Mouse (Mus musculus) frontal cortex, postnatal 10 days (tissue): ENCODE measurements at regions not wholly inside any gene's neighbourhood (a gene's known extent, or its start where the extent isn't known, plus 50 kb on each side); places are given as distances from the start of the nearest gene placed in this dataset.

Source experiments
- DNase-seq, 2 experiments: peaks; one replicate each; pipeline ENCODE4 v3.0.0; 2022; ENCODE audit warnings: low spot score in 2 of 2, mixed read lengths in 1 of 2

DNA sequence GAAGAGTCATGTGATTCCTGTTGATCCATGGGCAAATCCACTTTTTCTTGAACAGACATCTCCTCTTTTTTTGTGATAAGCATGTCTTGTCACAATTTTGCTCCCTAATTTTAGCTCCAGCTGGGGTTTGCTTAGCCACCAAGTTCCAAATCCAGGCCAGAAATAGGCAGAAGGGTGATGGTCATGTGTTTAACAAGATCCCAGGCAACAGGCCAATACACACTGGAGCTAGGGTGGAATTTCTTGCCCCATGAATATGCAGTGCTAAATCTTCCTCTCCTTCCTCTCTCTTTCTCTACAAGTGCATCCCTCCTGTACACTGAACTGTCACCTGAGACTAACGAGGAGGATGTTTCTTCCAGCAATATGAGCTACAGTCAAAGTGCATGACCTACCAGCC lies 58.6 kb upstream of the Vgll2 start:
- no peak for DNase-seq

DNA sequence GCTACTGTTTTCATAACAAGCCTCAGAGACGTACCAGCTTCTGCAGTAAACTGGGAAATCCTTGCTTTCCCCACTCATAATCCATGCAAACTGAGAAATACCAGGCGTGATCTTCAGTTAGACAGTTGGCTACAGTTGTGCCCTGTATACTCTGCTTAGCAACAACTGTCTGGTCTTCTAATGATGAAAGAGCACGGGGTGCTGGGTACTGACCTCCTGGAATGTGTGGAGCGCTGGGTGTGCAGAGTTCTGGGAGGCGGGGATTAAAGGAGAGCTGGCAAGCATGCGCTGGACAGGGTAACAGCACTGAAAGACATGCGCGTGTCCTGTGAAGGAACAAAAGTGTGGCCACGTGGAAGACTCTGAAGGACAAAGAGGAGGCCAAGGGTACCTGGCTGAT lies 52.2 kb upstream of the Vgll2 start:
- no peak for DNase-seq
